Mouse (Mus musculus): ENCODE measurements around the gene Macrod2.

DNA sequence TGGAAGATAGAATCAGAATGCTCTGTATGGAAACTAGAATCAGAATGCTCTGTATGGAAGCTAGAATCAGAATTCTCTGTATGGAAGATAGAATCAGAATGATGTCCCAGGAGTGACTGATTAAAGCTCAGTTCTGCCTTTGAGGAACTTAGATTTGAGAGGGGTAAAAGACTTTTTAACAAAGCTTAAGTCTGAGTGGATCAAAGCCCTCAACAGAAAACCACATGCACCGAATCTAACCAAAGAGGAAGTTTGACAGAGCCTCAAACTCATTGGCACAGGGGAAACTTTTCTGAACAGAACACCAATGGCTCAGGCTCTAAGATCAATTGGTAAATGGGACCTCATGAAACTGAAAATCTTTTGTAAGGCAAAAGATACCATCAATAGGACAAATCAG lies 885.7 kb downstream of the Macrod2 start:
- no peak for TF ChIP-seq CTCF (IDR thresholded peaks at IDR 0.05; ENCODE audit: low read depth)
- TF ChIP-seq EP300 (IDR thresholded peaks at IDR 0.05; ENCODE audit: low read depth) = no peak
